Mouse (Mus musculus): ENCODE measurements around the gene Ssh3.

GRCm38 (mm10) chr19:4213524-4213974 is 55.4 kb downstream of the Ssh3 start:
- TF ChIP-seq CTCF (IDR thresholded peaks at IDR 0.05), result no peak
- TF ChIP-seq EP300 (IDR thresholded peaks at IDR 0.05), result peak; percentile 42

All from lung, postnatal 0 days (tissue).